15 mouse cellular contexts compared by ENCODE assay signal in the genomic region with DNA sequence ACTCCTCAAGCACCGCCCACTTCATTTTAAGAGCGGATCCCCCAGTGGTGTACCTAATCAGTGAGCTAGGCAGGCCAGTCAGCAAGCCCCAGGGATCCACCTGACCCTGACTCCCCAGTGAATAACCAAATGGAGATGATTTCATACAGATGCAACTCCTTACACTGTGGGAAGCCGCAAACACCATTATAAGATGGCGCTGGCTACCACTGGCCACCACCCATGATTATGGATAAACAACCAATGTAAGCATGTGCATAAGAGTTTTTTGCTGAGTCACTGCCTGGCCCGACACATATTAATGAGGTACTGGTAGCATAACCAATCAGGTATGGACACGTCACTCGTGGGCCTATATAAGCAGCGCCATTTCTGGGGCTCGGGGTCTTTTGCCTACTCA. TPM values are rescaled to one million over a fixed set of nuclear protein-coding genes. Genes with fewer than 3 reads are reported as not detected.
A peak's percentile ranks its signal among the peaks of the same experiment; 100 is the strongest.
DNase-seq lines count a peak whose midpoint lies in the region.
"Had no signal": no experiment of that assay in that cellular context is flagged by ENCODE, and none has a peak within 500 bp of the region (broad histone marks: within the 10 kb centered on the region; RNA-seq: fewer than 3 reads in every experiment).

No protein-coding gene starts in this region.

- DNase-seq in adrenal gland, adult (ENCODE audit: inconsistent age in 2 of 2, low spot score in 1 of 2), result peak; percentile 18 to 60
- peak; percentile 13 for DNase-seq in cerebellum, adult 9-11 months
- peak; percentile 24 for DNase-seq in gastrocnemius, postnatal 25 days
- DNase-seq in kidney, adult 11 months, result peak; percentile 57
- peak; percentile 2 to 6 for DNase-seq in kidney, postnatal 4 days
- DNase-seq in lung, postnatal 10 days, result peak; percentile 21
- DNase-seq in spleen, postnatal 4 days (ENCODE audit: low spot score in 2 of 2), result peak; percentile 13 to 65
- peak; percentile 51 for DNase-seq in urinary bladder, adult 2 months (ENCODE audit: low spot score)

RNA-seq across cellular contexts. Expression of a gene that starts 21.1 kb away (rescaled TPM):
- total RNA-seq in gastrocnemius, postnatal 25 days (2021), result under 1 TPM in 1 of 2 experiments, not detected in 1; 0.24 TPM
- polyA plus RNA-seq in urinary bladder, adult 2 months (2012; rRNA removed), result 0.04 TPM in 1 of 2 replicates, not detected in the other
- total RNA-seq: MEL had no signal
- polyA plus RNA-seq: embryonic facial prominence, embryonic 13.5 days; heart, embryonic 16.5 days; limb, embryonic 15.5 days; liver, embryonic 15.5 days; midbrain, embryonic 16.5 days; spleen, adult 2 months had no signal

Comparison
In these comparisons a context has a peak if more than half of its experiments do, and no peak if none do; other contexts are left out.
1. Peak in every context shown above with its lines: DNase-seq.
2. DNase-seq: peak in every context shown above with its lines; median percentile 57 in kidney, adult 11 months; 51 in urinary bladder, adult 2 months; 39 in adrenal gland, adult; 39 in spleen, postnatal 4 days; 24 in gastrocnemius, postnatal 25 days; 21 in lung, postnatal 10 days; 13 in cerebellum, adult 9-11 months; 4 in kidney, postnatal 4 days.